In genomic region chr10:127617294-127617693, GRCm38 (mm10) we compare ENCODE assay signal across 8 mouse cellular contexts. TPM values are rescaled to one million over a fixed set of nuclear protein-coding genes. Genes with fewer than 3 reads are reported as not detected.
A peak's percentile ranks its signal among the peaks of the same experiment; 100 is the strongest.
DNase-seq lines count a peak whose midpoint lies in the region; ATAC-seq lines count a peak whose summit lies in the region.

No protein-coding gene starts in this region.

- no peak for DNase-seq in forebrain, embryonic 10.5 days (ENCODE audit: extremely low spot score, low spot score)
- DNase-seq in forebrain, embryonic 11.5 days (ENCODE audit: low spot score) = no peak
- no peak for DNase-seq in lung, adult 18-20 months
- DNase-seq in spleen, postnatal 36 days (ENCODE audit: low spot score in 2 of 2) = no peak
- no peak for DNase-seq in thymus, postnatal 0 days (ENCODE audit: low spot score)

- 77% methylated on average over 4 of the region's 4 CpGs for WGBS in forebrain, embryonic 10.5 days
- 60% methylated on average over 4 of the region's 4 CpGs for WGBS in forebrain, embryonic 11.5 days
- WGBS in lung, embryonic 16.5 days = 29% methylated on average over 4 of the region's 4 CpGs
- WGBS in intestine, embryonic 16.5 days = 54% methylated on average over 4 of the region's 4 CpGs
- WGBS in stomach, embryonic 14.5 days = 36% methylated on average over 4 of the region's 4 CpGs

- H3K36me3 ChIP-seq in forebrain, embryonic 10.5 days (replicated peaks) = peaks cover 22% of the 10 kb centered on the region
- no peaks in the 10 kb centered on the region; the same call in 1 of the 2 replicates for H3K36me3 ChIP-seq in forebrain, embryonic 11.5 days (ENCODE audit: control insufficient read depth, insufficient read depth, low read length)
- peaks cover 1% of the 10 kb centered on the region; the same call in 1 of the 2 replicates for H3K36me3 ChIP-seq in lung, embryonic 16.5 days (ENCODE audit: control insufficient read depth, insufficient read depth, low read length)
- peaks cover 3% of the 10 kb centered on the region; the same call in 1 of the 2 replicates for H3K36me3 ChIP-seq in intestine, embryonic 16.5 days (ENCODE audit: control insufficient read depth, insufficient read depth, low read length)
- H3K36me3 ChIP-seq in stomach, embryonic 14.5 days (ENCODE audit: control insufficient read depth, insufficient read depth, low read length) = peaks cover 6% of the 10 kb centered on the region; the same call in 1 of the 2 replicates

- peak overlapping the region; percentile 69 for H3K27ac ChIP-seq in forebrain, embryonic 10.5 days
- H3K27ac ChIP-seq in forebrain, embryonic 11.5 days (ENCODE audit: low read depth, low read length) = no peak overlapping the region
- H3K27ac ChIP-seq in lung, embryonic 16.5 days (ENCODE audit: low read length) = no peak overlapping the region; the same call in 1 of the 2 replicates
- H3K27ac ChIP-seq in intestine, embryonic 16.5 days (ENCODE audit: low read length) = no peak overlapping the region
- no peak overlapping the region for H3K27ac ChIP-seq in stomach, embryonic 14.5 days (ENCODE audit: low read length)

- peaks cover 92% of the 10 kb centered on the region for H3K4me1 ChIP-seq in forebrain, embryonic 10.5 days
- H3K4me1 ChIP-seq in forebrain, embryonic 11.5 days (replicated peaks; ENCODE audit: control insufficient read depth, insufficient read depth, low read length) = peaks cover 22% of the 10 kb centered on the region
- peaks cover 55% of the 10 kb centered on the region for H3K4me1 ChIP-seq in lung, embryonic 16.5 days (replicated peaks; ENCODE audit: control insufficient read depth, insufficient read depth, low read length)
- peaks cover 73% of the 10 kb centered on the region for H3K4me1 ChIP-seq in intestine, embryonic 16.5 days (ENCODE audit: control insufficient read depth, insufficient read depth, low read length)
- H3K4me1 ChIP-seq in stomach, embryonic 14.5 days (ENCODE audit: control insufficient read depth, insufficient read depth, low read length) = peaks cover 60% of the 10 kb centered on the region

- H3K4me3 ChIP-seq in forebrain, embryonic 10.5 days = peak overlapping the region; percentile 19
- H3K4me3 ChIP-seq in forebrain, embryonic 11.5 days (ENCODE audit: low read depth, low read length) = no peak overlapping the region
- H3K4me3 ChIP-seq in lung, embryonic 16.5 days (ENCODE audit: low read length) = no peak overlapping the region
- no peak overlapping the region for H3K4me3 ChIP-seq in intestine, embryonic 16.5 days (ENCODE audit: low read length)
- no peak overlapping the region for H3K4me3 ChIP-seq in stomach, embryonic 14.5 days (ENCODE audit: low read depth, low read length)

- no peak for ATAC-seq in forebrain, embryonic 11.5 days (replicated peaks; ENCODE audit: low FRiP score)
- no peak for ATAC-seq in lung, embryonic 16.5 days (ENCODE audit: low read depth)
- ATAC-seq in intestine, embryonic 16.5 days = no peak
- no peak for ATAC-seq in stomach, embryonic 14.5 days (ENCODE audit: insufficient number of reproducible peaks, insufficient read depth, low FRiP score, low read depth)

- no peaks in the 10 kb centered on the region for H3K9me3 ChIP-seq in forebrain, embryonic 10.5 days
- no peaks in the 10 kb centered on the region for H3K9me3 ChIP-seq in forebrain, embryonic 11.5 days (ENCODE audit: control insufficient read depth, low read length)
- no peaks in the 10 kb centered on the region for H3K9me3 ChIP-seq in lung, embryonic 16.5 days (ENCODE audit: control insufficient read depth, low read length)
- no peaks in the 10 kb centered on the region for H3K9me3 ChIP-seq in intestine, embryonic 16.5 days (ENCODE audit: control insufficient read depth, low read length)
- H3K9me3 ChIP-seq in stomach, embryonic 14.5 days (ENCODE audit: control insufficient read depth, low read depth, low read length) = no peaks in the 10 kb centered on the region

- no peak overlapping the region for H3K4me2 ChIP-seq in forebrain, embryonic 11.5 days (ENCODE audit: low read depth, low read length, severe bottlenecking)
- H3K4me2 ChIP-seq in lung, embryonic 16.5 days (ENCODE audit: low read depth, low read length) = peak overlapping the region; percentile 7; the same call in 1 of the 2 replicates
- 0 out of 2 replicates have a peak overlapping the region, but pooled peaks have one; percentile 6 for H3K4me2 ChIP-seq in intestine, embryonic 16.5 days (ENCODE audit: low read depth, low read length)
- peak overlapping the region; percentile 91; the same call in 1 of the 2 replicates for H3K4me2 ChIP-seq in stomach, embryonic 14.5 days (replicated peaks; ENCODE audit: low read depth, low read length)

- H3K9ac ChIP-seq in forebrain, embryonic 11.5 days (ENCODE audit: low read length) = no peak overlapping the region
- H3K9ac ChIP-seq in lung, embryonic 16.5 days (ENCODE audit: low read length) = peak overlapping the region; percentile 40
- peak overlapping the region; percentile 25; the same call in 1 of the 2 replicates for H3K9ac ChIP-seq in intestine, embryonic 16.5 days (ENCODE audit: low read depth, low read length)
- no peak overlapping the region for H3K9ac ChIP-seq in stomach, embryonic 14.5 days (replicated peaks; ENCODE audit: low read depth, low read length)

- H3K27me3 ChIP-seq in forebrain, embryonic 10.5 days (ENCODE audit: poor library complexity, severe bottlenecking) = 0 out of 2 replicates have a peak, but pooled peaks cover 4% of the 10 kb centered on the region
- H3K27me3 ChIP-seq in forebrain, embryonic 11.5 days (ENCODE audit: control insufficient read depth, insufficient read depth, low read length) = no peaks in the 10 kb centered on the region
- no peaks in the 10 kb centered on the region for H3K27me3 ChIP-seq in lung, embryonic 16.5 days (ENCODE audit: control insufficient read depth, insufficient read depth, low read depth, low read length)
- no peaks in the 10 kb centered on the region for H3K27me3 ChIP-seq in intestine, embryonic 16.5 days (replicated peaks; ENCODE audit: control insufficient read depth, insufficient read depth, low read length)
- H3K27me3 ChIP-seq in stomach, embryonic 14.5 days (ENCODE audit: control insufficient read depth, insufficient read depth, low read length) = no peaks in the 10 kb centered on the region

RNA-seq across cellular contexts. Expression of gene Lrp1, which starts 3.7 kb away (rescaled TPM):
- polyA plus RNA-seq in forebrain, embryonic 10.5 days (2016; fragmentation: Nextera tagmentation; extraction: Ambion mirVana) = 66.5 and 67.4 TPM in 2 replicates
- 71.2 and 75.0 TPM in 2 replicates for polyA plus RNA-seq in forebrain, embryonic 11.5 days (2014; fragmentation: Nextera tagmentation; extraction: Ambion mirVana)
- polyA plus RNA-seq in lung, embryonic 16.5 days (2015; fragmentation: Nextera tagmentation; extraction: Ambion mirVana) = 78.9 and 83.6 TPM in 2 replicates
- 64.6 and 67.0 TPM in 2 replicates for polyA plus RNA-seq in intestine, embryonic 16.5 days (2015; fragmentation: Nextera tagmentation; extraction: Ambion mirVana)
- polyA plus RNA-seq in stomach, embryonic 14.5 days (2014; fragmentation: Nextera tagmentation; extraction: Ambion mirVana) = 98.0 and 99.3 TPM in 2 replicates
- 8.0 and 8.6 TPM in 2 replicates for polyA plus RNA-seq in thymus, postnatal 0 days (2015; fragmentation: Nextera tagmentation; extraction: Ambion mirVana)

RNA-seq across cellular contexts. Expression of gene Stat6, which starts 25.5 kb away (rescaled TPM):
- polyA plus RNA-seq in forebrain, embryonic 10.5 days (2016; fragmentation: Nextera tagmentation; extraction: Ambion mirVana) = 7.3 and 7.7 TPM in 2 replicates
- polyA plus RNA-seq in forebrain, embryonic 11.5 days (2014; fragmentation: Nextera tagmentation; extraction: Ambion mirVana) = 6.8 and 7.8 TPM in 2 replicates
- 47.4 and 49.2 TPM in 2 replicates for polyA plus RNA-seq in lung, embryonic 16.5 days (2015; fragmentation: Nextera tagmentation; extraction: Ambion mirVana)
- 46.8 and 49.3 TPM in 2 replicates for polyA plus RNA-seq in intestine, embryonic 16.5 days (2015; fragmentation: Nextera tagmentation; extraction: Ambion mirVana)
- 24.7 and 26.5 TPM in 2 replicates for polyA plus RNA-seq in stomach, embryonic 14.5 days (2014; fragmentation: Nextera tagmentation; extraction: Ambion mirVana)
- polyA plus RNA-seq in thymus, postnatal 0 days (2015; fragmentation: Nextera tagmentation; extraction: Ambion mirVana) = 38.4 and 47.9 TPM in 2 replicates

RNA-seq across cellular contexts. Expression of gene Nemp1, which starts 49.4 kb away (rescaled TPM):
- 9.9 and 10.0 TPM in 2 replicates for polyA plus RNA-seq in forebrain, embryonic 10.5 days (2016; fragmentation: Nextera tagmentation; extraction: Ambion mirVana)
- 12.0 and 12.2 TPM in 2 replicates for polyA plus RNA-seq in forebrain, embryonic 11.5 days (2014; fragmentation: Nextera tagmentation; extraction: Ambion mirVana)
- 12.6 and 13.2 TPM in 2 replicates for polyA plus RNA-seq in lung, embryonic 16.5 days (2015; fragmentation: Nextera tagmentation; extraction: Ambion mirVana)
- polyA plus RNA-seq in intestine, embryonic 16.5 days (2015; fragmentation: Nextera tagmentation; extraction: Ambion mirVana) = 4.8 and 5.9 TPM in 2 replicates
- 10.2 and 11.3 TPM in 2 replicates for polyA plus RNA-seq in stomach, embryonic 14.5 days (2014; fragmentation: Nextera tagmentation; extraction: Ambion mirVana)
- 10.6 and 10.9 TPM in 2 replicates for polyA plus RNA-seq in thymus, postnatal 0 days (2015; fragmentation: Nextera tagmentation; extraction: Ambion mirVana)

RNA-seq across cellular contexts. Expression of gene Nab2, which starts 51.1 kb away (rescaled TPM):
- 5.6 and 6.2 TPM in 2 replicates for polyA plus RNA-seq in forebrain, embryonic 10.5 days (2016; fragmentation: Nextera tagmentation; extraction: Ambion mirVana)
- 4.9 and 5.5 TPM in 2 replicates for polyA plus RNA-seq in forebrain, embryonic 11.5 days (2014; fragmentation: Nextera tagmentation; extraction: Ambion mirVana)
- polyA plus RNA-seq in lung, embryonic 16.5 days (2015; fragmentation: Nextera tagmentation; extraction: Ambion mirVana) = 16.2 and 17.9 TPM in 2 replicates
- polyA plus RNA-seq in intestine, embryonic 16.5 days (2015; fragmentation: Nextera tagmentation; extraction: Ambion mirVana) = 7.5 and 8.4 TPM in 2 replicates
- polyA plus RNA-seq in stomach, embryonic 14.5 days (2014; fragmentation: Nextera tagmentation; extraction: Ambion mirVana) = 9.2 and 11.1 TPM in 2 replicates
- polyA plus RNA-seq in thymus, postnatal 0 days (2015; fragmentation: Nextera tagmentation; extraction: Ambion mirVana) = 9.2 and 10.0 TPM in 2 replicates

Comparison
In these comparisons a context has a peak if more than half of its experiments do, and no peak if none do; other contexts are left out.
1. H3K9ac ChIP-seq: peak in lung, embryonic 16.5 days (single experiment) and intestine, embryonic 16.5 days (single experiment); none in forebrain, embryonic 11.5 days (single experiment) and stomach, embryonic 14.5 days (single experiment).